9 mouse cellular contexts compared by ENCODE assay signal in the genomic region with DNA sequence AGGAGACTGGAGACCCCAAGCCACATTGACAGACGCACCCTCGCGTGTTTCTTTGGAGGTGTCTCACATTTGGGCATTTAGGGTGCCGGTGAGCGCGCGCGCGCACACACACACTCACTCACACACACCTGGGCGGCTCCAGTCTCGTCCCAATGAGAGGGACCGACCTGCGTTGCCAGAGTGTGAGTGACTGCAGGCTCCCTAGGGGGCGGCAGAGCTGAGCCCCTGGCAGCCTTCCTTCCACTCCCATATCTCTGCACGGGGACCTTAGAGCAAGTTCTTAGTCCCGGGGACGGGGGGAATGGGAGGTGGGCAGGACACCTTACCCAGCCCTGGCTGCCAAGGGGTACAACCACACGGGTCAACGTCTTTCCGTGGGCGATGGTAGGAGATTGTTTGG. TPM values are rescaled to one million over a fixed set of nuclear protein-coding genes. Genes with fewer than 3 reads are reported as not detected.
DNase-seq lines count a peak whose midpoint lies in the region; ATAC-seq and TF ChIP-seq lines count a peak whose summit lies in the region.
"Had no signal": no experiment of that assay in that cellular context is flagged by ENCODE, and none has a peak within 500 bp of the region (broad histone marks: within the 10 kb centered on the region; RNA-seq: fewer than 3 reads in every experiment).

No protein-coding gene starts in this region.

- peak; percentile 39 for DNase-seq in gastrocnemius, adult 2 months
- no peak for DNase-seq in gastrocnemius, adult 18-20 months (ENCODE audit: low spot score)
- peak; percentile 68 for DNase-seq in liver, embryonic 11.5 days (ENCODE audit: low spot score)
- DNase-seq in retina, embryonic 14.5 days (ENCODE audit: low spot score) = peak; percentile 70
- no peak for DNase-seq in layer of hippocampus, postnatal 14 days (ENCODE audit: low spot score in 2 of 2)
- no peak for DNase-seq in cerebellum, postnatal 36 days

- H3K4me2 ChIP-seq in hindbrain, embryonic 12.5 days (replicated peaks) = no peak overlapping the region
- peak overlapping the region; percentile 38 for H3K4me2 ChIP-seq in liver, embryonic 11.5 days

- H3K36me3 ChIP-seq in hindbrain, embryonic 12.5 days = no peaks in the 10 kb centered on the region
- H3K36me3 ChIP-seq in liver, embryonic 11.5 days (ENCODE audit: control insufficient read depth, insufficient read depth, low read length) = no peaks in the 10 kb centered on the region

- intact Hi-C loops in gastrocnemius, adult 2 months (cut with DNase I) = no loop called here

- H3K27ac ChIP-seq in gastrocnemius, adult 2 months = no peak overlapping the region
- no peak overlapping the region for H3K27ac ChIP-seq in hindbrain, embryonic 12.5 days
- H3K27ac ChIP-seq in liver, embryonic 11.5 days (ENCODE audit: low read depth, low read length) = no peak overlapping the region

- H3K4me3 ChIP-seq in gastrocnemius, adult 2 months = peak overlapping the region; percentile 7; the same call in 1 of the 2 replicates
- no peak overlapping the region for H3K4me3 ChIP-seq in hindbrain, embryonic 12.5 days
- peak overlapping the region; percentile 26 for H3K4me3 ChIP-seq in liver, embryonic 11.5 days (ENCODE audit: low read depth, low read length)

- H3K27me3 ChIP-seq in hindbrain, embryonic 12.5 days = peaks cover 91% of the 10 kb centered on the region
- peaks cover 88% of the 10 kb centered on the region for H3K27me3 ChIP-seq in liver, embryonic 11.5 days (replicated peaks; ENCODE audit: control insufficient read depth, insufficient read depth, low read length)

- no peaks in the 10 kb centered on the region for H3K9me3 ChIP-seq in hindbrain, embryonic 12.5 days (replicated peaks)
- H3K9me3 ChIP-seq in liver, embryonic 11.5 days (ENCODE audit: control insufficient read depth, low read length) = no peaks in the 10 kb centered on the region

- peak; percentile 71 for ATAC-seq in common myeloid progenitor, adult 5-6 weeks (replicated peaks; ENCODE audit: low read depth, poor library complexity, severe bottlenecking)
- ATAC-seq in hindbrain, embryonic 12.5 days (ENCODE audit: low FRiP score) = peak; percentile 43; the same call in 1 of the 2 replicates
- ATAC-seq in liver, embryonic 11.5 days (replicated peaks; ENCODE audit: low FRiP score) = no peak; the same call in 1 of the 2 replicates

- peaks cover 40% of the 10 kb centered on the region for H3K4me1 ChIP-seq in hindbrain, embryonic 12.5 days
- H3K4me1 ChIP-seq in liver, embryonic 11.5 days (replicated peaks; ENCODE audit: control insufficient read depth, insufficient read depth, low read length) = peaks cover 3% of the 10 kb centered on the region; the same call in 1 of the 2 replicates

- WGBS in hindbrain, embryonic 12.5 days = 1% methylated on average over 21 of the region's 21 CpGs
- 0% methylated on average over 21 of the region's 21 CpGs for WGBS in liver, embryonic 11.5 days

- peak; percentile 52 for TF ChIP-seq CTCF in gastrocnemius, adult 2 months (IDR thresholded peaks at IDR 0.05)

- H3K9ac ChIP-seq in hindbrain, embryonic 12.5 days = no peak overlapping the region
- no peak overlapping the region for H3K9ac ChIP-seq in liver, embryonic 11.5 days (ENCODE audit: low read depth, low read length)

RNA-seq across cellular contexts. Expression of a gene that starts 2.3 kb away (rescaled TPM):
- not detected for total RNA-seq in gastrocnemius, adult 2 months (2021)
- not detected for total RNA-seq in gastrocnemius, adult 18-20 months (2021)
- not detected in 2 replicates for total RNA-seq in common myeloid progenitor, adult 5-6 weeks (2017)
- 1.6 and 1.9 TPM in 2 replicates for polyA plus RNA-seq in hindbrain, embryonic 12.5 days (2016; fragmentation: Nextera tagmentation; extraction: Ambion mirVana)
- 0.30 and 0.33 TPM in 2 replicates for polyA plus RNA-seq in liver, embryonic 11.5 days (2014; fragmentation: Nextera tagmentation; extraction: Ambion mirVana)
- total RNA-seq in layer of hippocampus, postnatal 14 days (2021) = 1 to 10 TPM in 1 of 2 experiments, under 1 TPM in 1; 0.79 to 1.1 TPM
- total RNA-seq: heart, postnatal 14 days had no signal

Comparison
In these comparisons a context has a peak if more than half of its experiments do, and no peak if none do; other contexts are left out.
1. DNase-seq: peak in gastrocnemius, adult 2 months (single experiment), liver, embryonic 11.5 days (single experiment) and retina, embryonic 14.5 days (single experiment); none in gastrocnemius, adult 18-20 months (single experiment), layer of hippocampus, postnatal 14 days (0 of 2) and cerebellum, postnatal 36 days (0 of 2).